Mouse (Mus musculus): ENCODE measurements around the gene Dip2b. TPM values are rescaled to one million over a fixed set of nuclear protein-coding genes. Genes with fewer than 3 reads are reported as not detected.

Dip2b gene
- polyA plus RNA-seq, 1 experiment = 7.4 TPM

DNA sequence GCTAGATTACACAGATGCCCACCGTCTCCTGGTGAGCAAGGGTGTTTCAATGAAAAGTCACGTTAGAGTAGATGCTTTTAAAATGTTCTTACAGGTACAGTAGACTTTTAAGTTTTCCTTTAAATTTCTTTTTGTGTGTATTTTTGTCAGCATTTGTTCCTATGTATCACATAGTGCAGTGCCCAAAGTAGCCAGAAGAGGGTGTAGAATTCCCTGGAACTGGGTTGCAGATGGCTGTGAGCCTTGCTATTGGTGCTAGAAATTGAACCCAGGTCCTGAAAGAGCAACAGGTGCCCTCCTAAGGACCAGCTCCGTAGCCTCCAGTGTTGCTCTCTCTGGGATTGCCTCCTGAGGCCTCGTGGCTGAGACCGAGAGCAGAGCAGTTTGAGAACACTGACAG is 150.1 kb downstream of the Dip2b start:
- Histone ChIP-seq H3K79me3 (ENCODE audit: low read depth) (no peaks in the 10 kb centered on the region), H3K27me3 (ENCODE audit: control insufficient read depth, insufficient read depth, insufficient read length) (no peaks in the 10 kb centered on the region), H3K36me3 (ENCODE audit: control insufficient read depth, insufficient read depth) (peaks cover 26% of the 10 kb centered on the region), H3K79me2 (ENCODE audit: control insufficient read depth, insufficient read depth) (no peaks in the 10 kb centered on the region), H3ac (ENCODE audit: control insufficient read depth, insufficient read length, low read depth) (no peak overlapping the region), H3K4me3 (ENCODE audit: insufficient read depth, poor library complexity, severe bottlenecking) (no peak overlapping the region)
- TF ChIP-seq MYOG (IDR thresholded peaks at IDR 0.05; ENCODE audit: control insufficient read depth, extremely low read depth, insufficient read length) (no peak), MYOD1 (IDR thresholded peaks at IDR 0.05; ENCODE audit: control insufficient read depth, insufficient read length, low read depth) (no peak), MAX (IDR thresholded peaks at IDR 0.05) (no peak), FOSL1 (IDR thresholded peaks at IDR 0.05; ENCODE audit: insufficient read depth, low read length, poor library complexity, severe bottlenecking) (no peak)

DNA sequence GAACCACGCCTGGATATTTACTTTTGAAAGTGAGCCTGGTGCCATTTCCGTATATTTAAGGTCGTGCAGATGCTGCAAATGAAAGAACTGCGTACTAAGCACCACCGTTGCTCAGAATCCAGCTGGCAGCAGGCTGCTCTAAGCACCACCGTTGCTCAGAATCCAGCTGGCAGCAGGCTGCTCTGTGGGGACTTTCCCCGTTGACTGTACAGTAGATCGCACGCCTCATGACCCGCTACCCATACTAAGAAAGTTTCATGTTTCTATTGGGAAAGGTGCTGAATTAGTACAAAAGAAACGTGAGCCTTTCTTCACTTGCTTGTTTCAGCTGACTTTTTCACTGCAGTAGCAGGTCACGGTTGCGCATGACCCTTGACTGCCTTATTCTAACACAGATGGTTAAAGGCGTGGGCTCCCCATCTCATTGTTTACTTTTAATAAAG is 150.5 kb downstream of the Dip2b start:
- no peak overlapping the region for H3K4me3 ChIP-seq (ENCODE audit: insufficient read depth, poor library complexity, severe bottlenecking)
- no peaks in the 10 kb centered on the region for H3K79me3 ChIP-seq (ENCODE audit: low read depth)
- peaks cover 30% of the 10 kb centered on the region for H3K36me3 ChIP-seq (ENCODE audit: control insufficient read depth, insufficient read depth)
- H3ac ChIP-seq (ENCODE audit: control insufficient read depth, insufficient read length, low read depth) = no peak overlapping the region
- no peaks in the 10 kb centered on the region for H3K27me3 ChIP-seq (ENCODE audit: control insufficient read depth, insufficient read depth, insufficient read length)
- no peak for TF ChIP-seq CTCF (IDR thresholded peaks at IDR 0.05; ENCODE audit: control insufficient read depth, insufficient read depth, insufficient read length)
- TF ChIP-seq MYOG (IDR thresholded peaks at IDR 0.05; ENCODE audit: control insufficient read depth, extremely low read depth, insufficient read length) = no peak
- TF ChIP-seq USF1 (IDR thresholded peaks at IDR 0.05; ENCODE audit: low read depth) = no peak
- TF ChIP-seq CEBPB (IDR thresholded peaks at IDR 0.05; ENCODE audit: low read depth) = no peak
- no peak for TF ChIP-seq MYOD1 (IDR thresholded peaks at IDR 0.05; ENCODE audit: control insufficient read depth, insufficient read length, low read depth)
- TF ChIP-seq FOSL1 (IDR thresholded peaks at IDR 0.05; ENCODE audit: insufficient read depth, low read length, poor library complexity, severe bottlenecking) = no peak
- TF ChIP-seq MAX (IDR thresholded peaks at IDR 0.05) = no peak
- no peaks in the 10 kb centered on the region for H3K79me2 ChIP-seq (ENCODE audit: control insufficient read depth, insufficient read depth)

DNA sequence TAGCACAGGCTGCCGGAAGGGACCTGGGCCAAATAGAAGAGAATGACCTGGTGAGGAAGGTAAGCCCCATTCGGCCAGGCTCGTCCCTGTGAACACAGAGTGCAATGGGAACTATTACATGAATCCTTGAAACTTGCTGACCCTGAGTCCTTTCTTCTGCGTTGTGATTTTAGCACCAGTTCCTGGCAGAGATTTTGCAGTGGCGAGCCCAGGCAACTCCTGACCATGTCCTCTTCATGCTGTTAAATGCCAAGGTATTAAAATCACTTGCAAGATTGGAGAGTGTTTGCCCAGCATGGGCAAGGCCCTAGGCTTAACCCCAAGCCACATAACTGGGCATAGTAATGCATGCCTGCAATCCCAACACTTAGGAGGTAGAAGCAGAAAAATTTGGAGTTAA is 151.6 kb downstream of the Dip2b start:
- TF ChIP-seq CEBPB (IDR thresholded peaks at IDR 0.05; ENCODE audit: low read depth) (no peak), MYOG (IDR thresholded peaks at IDR 0.05; ENCODE audit: control insufficient read depth, extremely low read depth, insufficient read length) (no peak), FOSL1 (IDR thresholded peaks at IDR 0.05; ENCODE audit: insufficient read depth, low read length, poor library complexity, severe bottlenecking) (no peak), MAX (IDR thresholded peaks at IDR 0.05) (no peak)
- Histone ChIP-seq H3ac (ENCODE audit: control insufficient read depth, insufficient read length, low read depth) (no peak overlapping the region), H3K79me3 (ENCODE audit: low read depth) (no peaks in the 10 kb centered on the region), H3K27me3 (ENCODE audit: control insufficient read depth, insufficient read depth, insufficient read length) (no peaks in the 10 kb centered on the region), H3K36me3 (ENCODE audit: control insufficient read depth, insufficient read depth) (peaks cover 30% of the 10 kb centered on the region), H3K79me2 (ENCODE audit: control insufficient read depth, insufficient read depth) (no peaks in the 10 kb centered on the region), H3K4me3 (ENCODE audit: insufficient read depth, poor library complexity, severe bottlenecking) (no peak overlapping the region)

DNA sequence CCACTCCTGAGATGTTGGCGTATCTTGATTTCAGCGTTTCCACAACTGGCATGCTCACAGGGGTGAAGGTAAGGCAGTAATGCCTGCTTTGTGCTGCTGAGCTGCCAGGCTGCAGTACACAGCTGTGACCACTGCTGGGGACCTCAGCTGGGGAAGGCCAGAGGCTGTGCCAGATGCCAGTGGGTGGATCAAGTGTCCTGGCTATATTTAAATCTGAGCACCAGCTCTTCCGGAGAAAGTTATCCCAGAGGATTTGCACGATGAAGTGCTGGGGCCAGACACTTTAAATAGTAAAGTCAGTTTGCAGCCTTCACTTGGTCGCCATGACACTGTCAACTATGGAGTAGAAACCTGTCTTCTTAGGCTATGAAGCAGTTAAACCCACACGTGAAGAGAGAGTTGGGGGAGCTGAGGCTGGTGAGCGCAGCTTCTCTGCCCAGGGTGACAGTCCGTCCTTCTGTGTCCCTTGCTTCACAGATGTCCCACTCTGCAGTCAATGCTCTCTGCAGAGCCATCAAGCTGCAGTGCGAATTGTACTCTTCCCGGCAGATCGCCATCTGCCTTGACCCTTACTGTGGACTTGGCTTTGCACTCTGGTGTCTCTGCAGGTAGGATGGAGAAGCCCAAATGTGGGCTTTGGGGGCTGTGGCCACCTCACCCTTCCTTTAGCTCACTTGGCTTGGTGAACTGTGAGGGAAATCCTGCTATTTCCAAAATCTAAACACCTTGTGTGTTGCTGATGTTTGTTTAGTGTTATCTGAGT is 160.7 kb downstream of the Dip2b start:
- Histone ChIP-seq H3K79me3 (ENCODE audit: low read depth) (no peaks in the 10 kb centered on the region), H3K4me3 (ENCODE audit: insufficient read depth, poor library complexity, severe bottlenecking) (no peak overlapping the region), H3K27me3 (ENCODE audit: control insufficient read depth, insufficient read depth, insufficient read length) (no peaks in the 10 kb centered on the region), H3ac (ENCODE audit: control insufficient read depth, insufficient read length, low read depth) (no peak overlapping the region), H3K36me3 (ENCODE audit: control insufficient read depth, insufficient read depth) (peaks cover 22% of the 10 kb centered on the region), H3K79me2 (ENCODE audit: control insufficient read depth, insufficient read depth) (no peaks in the 10 kb centered on the region)
- TF ChIP-seq CTCF (IDR thresholded peaks at IDR 0.05; ENCODE audit: control insufficient read depth, insufficient read depth, insufficient read length) (no peak), CEBPB (IDR thresholded peaks at IDR 0.05; ENCODE audit: low read depth) (no peak), MYOG (IDR thresholded peaks at IDR 0.05; ENCODE audit: control insufficient read depth, extremely low read depth, insufficient read length) (no peak), MAX (IDR thresholded peaks at IDR 0.05) (no peak)

DNA sequence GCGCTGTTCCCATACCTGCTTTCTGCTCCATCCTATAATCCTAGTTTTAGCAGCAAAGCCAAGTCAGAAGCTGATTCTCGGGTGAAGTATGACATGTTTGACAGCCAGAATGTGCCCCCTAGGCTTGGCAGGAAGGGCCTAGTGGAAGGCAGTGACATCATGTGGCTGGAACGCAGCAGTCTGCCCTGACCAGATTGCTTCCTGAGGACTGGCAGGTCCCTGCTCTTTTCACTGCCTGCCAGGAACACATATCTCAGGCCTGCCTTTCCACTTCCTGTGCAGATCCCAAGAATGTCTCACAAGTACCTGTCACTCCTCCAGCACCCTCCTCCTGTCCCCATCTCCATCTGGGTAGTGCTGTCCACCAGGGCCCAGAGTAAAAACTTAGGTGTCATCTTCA is 161.3 kb downstream of the Dip2b start:
- H3K79me2 ChIP-seq (ENCODE audit: control insufficient read depth, insufficient read depth) = no peaks in the 10 kb centered on the region
- H3K27me3 ChIP-seq (ENCODE audit: control insufficient read depth, insufficient read depth, insufficient read length) = no peaks in the 10 kb centered on the region
- TF ChIP-seq USF1 (IDR thresholded peaks at IDR 0.05; ENCODE audit: low read depth) (no peak), CTCF (IDR thresholded peaks at IDR 0.05; ENCODE audit: control insufficient read depth, insufficient read depth, insufficient read length) (peak; percentile 12)
- no peak overlapping the region for H3K4me3 ChIP-seq (ENCODE audit: insufficient read depth, poor library complexity, severe bottlenecking)
- no peaks in the 10 kb centered on the region for H3K79me3 ChIP-seq (ENCODE audit: low read depth)
- H3K36me3 ChIP-seq (ENCODE audit: control insufficient read depth, insufficient read depth) = peaks cover 22% of the 10 kb centered on the region
- H3ac ChIP-seq (ENCODE audit: control insufficient read depth, insufficient read length, low read depth) = no peak overlapping the region

DNA sequence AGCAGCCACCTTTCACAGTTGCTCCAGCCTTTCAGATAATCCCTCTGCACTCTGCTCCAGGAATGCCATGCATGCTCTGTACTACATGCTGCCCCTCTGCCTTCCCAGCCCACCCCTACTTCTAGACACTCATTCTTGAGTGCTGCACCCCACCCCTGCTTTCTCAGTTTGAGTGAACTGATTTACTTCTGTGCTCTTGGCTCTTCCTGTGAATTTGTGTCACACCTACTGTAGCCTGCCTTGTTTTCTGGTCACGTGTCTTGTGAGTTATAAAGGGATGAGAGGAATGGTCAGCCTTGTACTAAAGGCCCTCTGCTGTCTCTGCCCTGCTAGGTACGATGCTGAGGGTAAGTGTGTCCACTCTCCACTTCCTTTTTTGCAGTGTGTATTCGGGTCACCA is 163.3 kb downstream of the Dip2b start:
- no peak overlapping the region for H3K4me3 ChIP-seq (ENCODE audit: insufficient read depth, poor library complexity, severe bottlenecking)
- TF ChIP-seq FOSL1 (IDR thresholded peaks at IDR 0.05; ENCODE audit: insufficient read depth, low read length, poor library complexity, severe bottlenecking) = no peak
- TF ChIP-seq MYOG (IDR thresholded peaks at IDR 0.05; ENCODE audit: control insufficient read depth, extremely low read depth, insufficient read length) = no peak
- no peak for TF ChIP-seq CTCF (IDR thresholded peaks at IDR 0.05; ENCODE audit: control insufficient read depth, insufficient read depth, insufficient read length)
- no peak for TF ChIP-seq CEBPB (IDR thresholded peaks at IDR 0.05; ENCODE audit: low read depth)
- TF ChIP-seq MAX (IDR thresholded peaks at IDR 0.05) = no peak
- TF ChIP-seq MYOD1 (IDR thresholded peaks at IDR 0.05; ENCODE audit: control insufficient read depth, insufficient read length, low read depth) = no peak
- TF ChIP-seq USF1 (IDR thresholded peaks at IDR 0.05; ENCODE audit: low read depth) = no peak
- no peaks in the 10 kb centered on the region for H3K27me3 ChIP-seq (ENCODE audit: control insufficient read depth, insufficient read depth, insufficient read length)
- no peaks in the 10 kb centered on the region for H3K79me2 ChIP-seq (ENCODE audit: control insufficient read depth, insufficient read depth)
- no peaks in the 10 kb centered on the region for H3K79me3 ChIP-seq (ENCODE audit: low read depth)
- H3ac ChIP-seq (ENCODE audit: control insufficient read depth, insufficient read length, low read depth) = no peak overlapping the region
- H3K36me3 ChIP-seq (ENCODE audit: control insufficient read depth, insufficient read depth) = peaks cover 18% of the 10 kb centered on the region
